Mouse (Mus musculus) kidney, adult 2 months (tissue): ENCODE data around the gene Zfhx2. TPM values are rescaled to one million over a fixed set of nuclear protein-coding genes. Genes with fewer than 3 reads are reported as not detected.
A peak's percentile ranks its signal among the peaks of the same experiment; 100 is the strongest.

ENCODE experiments used
- DNase-seq: peaks from one replicate; pipeline ENCODE4 v3.0.0; 2021
- H3K27ac ChIP-seq: fragments of 200-500 bp; 2 replicates; pipeline ENCODE4 v1.5.1; 2012; ENCODE audit warnings: low read depth, low read length, control low read depth, inconsistent platforms; ENCODE audit not compliant: insufficient read depth
- H3K27me3 ChIP-seq: fragments of 200-500 bp; replicated peaks from 2 replicates; pipeline ENCODE4 v1.6.1; 2012; ENCODE audit warnings: mild to moderate bottlenecking, moderate library complexity, low read length, inconsistent platforms; ENCODE audit not compliant: control insufficient read depth, insufficient read depth
- H3K36me3 ChIP-seq: fragments of 200-500 bp; 2 replicates; pipeline ENCODE4 v1.6.1; 2012; ENCODE audit warnings: mild to moderate bottlenecking, moderate library complexity, low read length, inconsistent platforms; ENCODE audit not compliant: control insufficient read depth, insufficient read depth
- H3K4me1 ChIP-seq: fragments of 200-500 bp; 2 replicates; pipeline ENCODE4 v1.6.1; 2011; ENCODE audit warnings: low read length; ENCODE audit not compliant: control insufficient read depth, insufficient read depth
- H3K4me3 ChIP-seq: fragments of 200-500 bp; 2 replicates; pipeline ENCODE4 v1.5.1; 2011; ENCODE audit warnings: mild to moderate bottlenecking, low read depth, low read length, control low read depth; ENCODE audit not compliant: insufficient read depth
- CTCF ChIP-seq: fragments of 200-500 bp; conservative IDR thresholded peaks from 2 replicates; pipeline ENCODE4 v1.5.1; 2011; ENCODE audit warnings: low read depth, mild to moderate bottlenecking, control low read depth, low read length, moderate library complexity, mixed read lengths; ENCODE audit not compliant: insufficient read depth, insufficient read length
- POLR2A ChIP-seq: fragments of 200-500 bp; IDR thresholded peaks from one replicate; pipeline ENCODE4 v1.6.1; 2011; ENCODE audit warnings: low read depth, low read length, control low read depth
- WGBS: fragments of 180-500 bp; shearing (Covaris S2); methylation state at CpG from one replicate; pipeline ENCODE4 v1.1.7; 2018; 5-methylcytosine and 5-hydroxymethylcytosine counted together
- polyA plus RNA-seq: library from polyadenylated mRNA; depleted of rRNA; stranded (reverse); fragments of >200 nt; gene quantifications from 2 replicates; pipeline ENCODE4 v1.2.3, GENCODE M21; 2012

Zfhx2 gene
- polyA plus RNA-seq, 1 experiment: 2.1 TPM

- H3K4me1 ChIP-seq: 0 out of 2 replicates have a peak, but pooled peaks cover under 1% of the 10 kb centered on the region
- no peak for DNase-seq
- no peaks in the 10 kb centered on the region for H3K36me3 ChIP-seq
- peak; percentile 52 for TF ChIP-seq CTCF
- TF ChIP-seq POLR2A: no peak
- H3K27me3 ChIP-seq: no peaks in the 10 kb centered on the region; the same call in 1 of the 2 replicates
- 85% methylated on average over 4 of the region's 4 CpGs for WGBS
- H3K27ac ChIP-seq: no peak overlapping the region
- H3K4me3 ChIP-seq: no peak overlapping the region
Measured at GRCm38 (mm10) chr14:55119421-55120134, 27.5 kb upstream of the Zfhx2 start.

GRCm38 (mm10) chr14:55118852-55119251 is 26.7 kb upstream of the Zfhx2 start:
- H3K36me3 ChIP-seq: no peaks in the 10 kb centered on the region
- no peak for DNase-seq
- H3K27ac ChIP-seq: no peak overlapping the region
- H3K4me1 ChIP-seq: 0 out of 2 replicates have a peak, but pooled peaks cover 4% of the 10 kb centered on the region
- 83% methylated on average over 4 of the region's 4 CpGs for WGBS
- no peak overlapping the region for H3K4me3 ChIP-seq
- TF ChIP-seq CTCF (no peak), POLR2A (no peak)
- H3K27me3 ChIP-seq: no peaks in the 10 kb centered on the region; the same call in 1 of the 2 replicates

- no peak for TF ChIP-seq POLR2A
- TF ChIP-seq CTCF: no peak
- no peaks in the 10 kb centered on the region; the same call in 1 of the 2 replicates for H3K27me3 ChIP-seq
- 0 out of 2 replicates have a peak, but pooled peaks cover 4% of the 10 kb centered on the region for H3K4me1 ChIP-seq
- H3K4me3 ChIP-seq: no peak within 1 kb of the TSS
- DNase-seq: no peak
- H3K27ac ChIP-seq: no peak within 1 kb of the TSS
- WGBS: 16% methylated on average over 21 of the region's 21 CpGs
- no peaks in the 10 kb centered on the region for H3K36me3 ChIP-seq
Measured at GRCm38 (mm10) chr14:55116425-55117200, 24.5 kb upstream of the Zfhx2 start, which contains the start of gene Jph4. TSS of gene Jph4 (minus strand) at chr14:55116935.

- no peak for DNase-seq
- no peak overlapping the region for H3K4me3 ChIP-seq
- H3K27me3 ChIP-seq: no peaks in the 10 kb centered on the region; the same call in 1 of the 2 replicates
- no peaks in the 10 kb centered on the region for H3K36me3 ChIP-seq
- 0 out of 2 replicates have a peak, but pooled peaks cover 4% of the 10 kb centered on the region for H3K4me1 ChIP-seq
- WGBS: 4% methylated on average over 8 of the region's 8 CpGs
- no peak overlapping the region for H3K27ac ChIP-seq
- no peak for TF ChIP-seq POLR2A
- TF ChIP-seq CTCF: no peak
Measured at GRCm38 (mm10) chr14:55115846-55116245, 23.7 kb upstream of the Zfhx2 start.

GRCm38 (mm10) chr14:55114759-55115701 is 22.9 kb upstream of the Zfhx2 start:
- no peaks in the 10 kb centered on the region for H3K36me3 ChIP-seq
- H3K4me3 ChIP-seq: peak overlapping the region; percentile 61
- DNase-seq: peak; percentile 42
- H3K4me1 ChIP-seq: 0 out of 2 replicates have a peak, but pooled peaks cover 4% of the 10 kb centered on the region
- no peak overlapping the region for H3K27ac ChIP-seq
- under 1% methylated on average over 73 of the region's 78 CpGs for WGBS
- H3K27me3 ChIP-seq: no peaks in the 10 kb centered on the region; the same call in 1 of the 2 replicates
- no peak for TF ChIP-seq CTCF

GRCm38 (mm10) chr14:55113975-55114645 is 22.0 kb upstream of the Zfhx2 start:
- H3K27me3 ChIP-seq: no peaks in the 10 kb centered on the region; the same call in 1 of the 2 replicates
- DNase-seq: no peak

More at GRCm38 (mm10) chr14:55113975-55114645, 22.0 kb upstream of the Zfhx2 start:
- 11% methylated on average over 26 of the region's 26 CpGs for WGBS
- TF ChIP-seq POLR2A (no peak), CTCF (peak; percentile 45)
- no peaks in the 10 kb centered on the region for H3K36me3 ChIP-seq
- H3K4me3 ChIP-seq: peak overlapping the region; percentile 61; the same call in 1 of the 2 replicates
- no peak overlapping the region for H3K27ac ChIP-seq
- H3K4me1 ChIP-seq: 0 out of 2 replicates have a peak, but pooled peaks cover 4% of the 10 kb centered on the region
